Mouse (Mus musculus) adrenal gland, adult 18-20 months (tissue): ENCODE measurements around the gene Klc4. TPM values are rescaled to one million over a fixed set of nuclear protein-coding genes. Genes with fewer than 3 reads are reported as not detected.

ENCODE experiments used
- DNase-seq, 2 experiments: peaks; one replicate each; pipeline ENCODE4 v3.0.0; 2021 to 2022; ENCODE audit warnings: low spot score in 2 of 2
- long read RNA-seq, 2 experiments: library from polyadenylated mRNA; stranded (forward); transcript quantifications; one replicate each; pipeline ENCODE4 v2.0.0; 2021
- total RNA-seq, 2 experiments: library from RNA; stranded (reverse); gene quantifications; 1 replicate in 1 of 2; 2 replicates in 1 of 2; pipeline ENCODE4 v1.2.3; 2021

Gene Klc4
- 10 to 100 TPM; 35.8 to 47.6 TPM for total RNA-seq
- long read RNA-seq, experiment 1, transcript Klc4-202 (16 exons, 2,313 nt): minor isoform, 12 of 47 reads
- long read RNA-seq, experiment 1, transcript Klc4-201 (16 exons, 2,322 nt): major isoform, 16 of 47 reads
- long read RNA-seq, experiment 1, partial matches to known transcripts: 4 of 47 reads
- long read RNA-seq, experiment 1, other reads (novel, unspliced or antisense): 15 of 47 reads
- long read RNA-seq, experiment 2, transcript Klc4-201 (16 exons, 2,322 nt): minor isoform, 43 of 155 reads
- long read RNA-seq, experiment 2, transcript Klc4-202 (16 exons, 2,313 nt): major isoform, 46 of 155 reads
- long read RNA-seq, experiment 2, partial matches to known transcripts: 16 of 155 reads
- long read RNA-seq, experiment 2, other reads (novel, unspliced or antisense): 50 of 155 reads

DNA sequence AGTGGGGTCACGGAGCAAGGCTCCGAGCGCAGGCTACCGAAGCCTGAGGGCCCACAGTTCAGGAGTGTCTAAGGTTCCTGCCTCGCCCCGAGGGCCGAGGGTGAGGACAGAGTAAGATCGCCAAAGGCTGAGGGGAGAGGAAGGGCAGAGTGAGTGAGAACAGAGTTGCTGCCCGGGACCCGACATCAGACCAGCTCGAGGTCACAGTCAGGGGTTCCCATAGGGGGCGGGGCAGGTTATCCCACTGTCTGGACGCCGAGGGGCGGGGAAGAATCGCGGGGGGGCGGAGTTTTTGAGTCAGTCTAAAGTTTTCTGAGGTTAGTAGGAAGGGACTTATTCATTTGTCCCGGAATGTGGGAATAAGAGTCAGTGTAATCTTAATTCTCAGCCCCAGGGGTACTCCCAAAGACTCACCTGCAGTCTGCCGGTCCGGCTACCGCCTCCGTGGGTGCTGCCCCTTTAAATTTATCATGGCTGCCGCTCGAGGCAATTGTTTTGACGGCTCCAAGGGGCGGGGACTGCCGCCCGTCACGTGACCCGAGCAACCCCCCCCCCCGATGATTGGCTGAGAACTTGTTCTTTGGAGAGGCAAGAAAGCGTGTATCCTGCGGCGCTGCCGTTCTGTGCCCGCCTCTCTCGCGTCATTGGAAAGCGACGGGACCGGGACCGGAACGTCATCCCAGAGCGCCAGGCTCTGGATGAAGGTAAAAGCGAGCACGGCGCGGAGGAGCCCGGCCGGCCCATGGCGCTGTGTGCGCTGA, at the start of gene Klc4, which contains the start of gene Mrpl2:
Gene Klc4, minus strand, starts transcription at position 462 of the 761 bp plus-strand sequence.
Gene Mrpl2, plus strand, starts transcription at position 669 of the 761 bp plus-strand sequence.
- DNase-seq: peak; percentile 99

DNA sequence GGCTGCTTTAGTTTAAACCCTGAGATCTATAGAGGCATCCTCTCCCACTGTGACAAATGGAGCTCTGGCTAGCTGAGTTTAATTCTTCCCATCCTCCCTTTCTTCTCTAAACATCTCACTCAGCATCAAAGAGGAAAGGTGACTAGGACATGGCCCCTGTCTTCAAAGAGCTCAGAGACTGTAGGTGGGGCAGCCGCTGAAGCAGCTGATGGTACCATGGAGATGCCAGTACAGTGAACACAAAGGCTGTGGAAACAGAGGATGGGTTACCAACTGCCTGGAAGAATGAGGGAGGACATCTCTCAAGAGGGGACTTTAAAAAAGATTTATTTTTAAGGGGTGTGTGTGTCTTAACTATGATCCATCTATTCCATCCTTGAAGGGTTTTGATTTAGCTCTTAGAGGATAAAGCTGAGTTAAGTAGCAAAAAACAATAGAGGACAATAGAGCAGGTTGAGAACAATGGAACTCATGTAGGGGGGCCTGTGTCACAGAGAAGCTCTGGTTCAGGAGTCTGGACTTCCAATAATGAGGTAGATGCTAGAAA, 48.8 kb upstream of the Klc4 start:
- no peak for DNase-seq

DNA sequence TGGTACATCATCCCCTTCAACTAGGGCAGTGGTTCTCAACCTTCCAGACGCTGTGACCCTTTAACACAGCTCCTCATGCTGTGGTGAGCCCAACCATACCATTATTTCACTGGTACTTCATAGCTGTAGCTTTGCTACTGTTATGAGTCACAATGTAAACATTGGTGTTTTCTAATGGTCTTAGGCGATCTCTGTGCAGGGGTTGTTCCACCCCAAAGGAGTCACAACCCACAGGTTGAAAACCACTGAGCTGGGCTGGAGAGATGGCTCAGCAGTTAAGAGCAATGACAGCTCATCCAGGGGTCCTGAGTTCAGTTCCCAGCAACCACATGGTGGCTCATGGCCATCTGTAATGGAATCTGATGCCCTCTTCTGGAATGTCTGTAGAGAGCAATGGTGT, 45.6 kb upstream of the Klc4 start:
- DNase-seq: no peak

DNA sequence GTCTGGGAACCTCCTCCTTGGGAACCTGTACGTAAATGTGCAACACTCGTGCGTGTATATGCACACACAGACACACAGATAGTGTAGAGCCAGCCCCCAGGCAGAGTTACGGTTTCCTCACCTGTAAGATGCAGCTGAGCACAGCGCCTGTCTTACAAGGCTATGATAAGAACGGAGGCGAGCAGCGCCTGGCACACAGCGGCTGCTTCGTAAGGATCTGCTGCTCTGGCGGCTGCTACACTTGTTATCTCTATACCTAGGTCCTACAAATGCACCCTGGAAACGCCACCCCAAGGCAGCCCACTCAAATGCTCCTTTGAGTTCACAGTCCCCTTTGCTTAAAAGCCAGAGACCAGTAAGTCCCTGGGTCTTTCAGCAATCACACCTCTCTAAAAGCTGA, 44.8 kb upstream of the Klc4 start:
- DNase-seq: no peak

DNA sequence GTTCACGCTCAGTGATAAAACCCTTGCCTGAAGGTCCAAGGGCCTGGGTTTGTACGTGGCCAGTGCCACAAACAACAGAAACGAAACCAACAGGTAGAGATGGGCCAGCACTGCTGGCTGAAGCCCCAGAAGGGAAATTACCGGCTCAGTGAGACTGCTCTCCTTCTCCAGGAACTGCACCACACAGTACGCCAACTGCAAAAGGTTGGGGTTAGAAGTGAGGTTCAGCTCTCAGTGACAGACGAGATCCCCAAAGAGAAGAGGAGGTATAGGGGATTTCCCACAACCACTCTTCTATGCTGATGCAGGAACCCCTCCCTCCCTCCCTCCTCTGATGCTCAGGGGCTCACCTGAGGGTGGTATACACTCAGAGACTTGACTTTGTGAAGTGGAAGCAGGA, 40.1 kb upstream of the Klc4 start:
- DNase-seq: no peak

DNA sequence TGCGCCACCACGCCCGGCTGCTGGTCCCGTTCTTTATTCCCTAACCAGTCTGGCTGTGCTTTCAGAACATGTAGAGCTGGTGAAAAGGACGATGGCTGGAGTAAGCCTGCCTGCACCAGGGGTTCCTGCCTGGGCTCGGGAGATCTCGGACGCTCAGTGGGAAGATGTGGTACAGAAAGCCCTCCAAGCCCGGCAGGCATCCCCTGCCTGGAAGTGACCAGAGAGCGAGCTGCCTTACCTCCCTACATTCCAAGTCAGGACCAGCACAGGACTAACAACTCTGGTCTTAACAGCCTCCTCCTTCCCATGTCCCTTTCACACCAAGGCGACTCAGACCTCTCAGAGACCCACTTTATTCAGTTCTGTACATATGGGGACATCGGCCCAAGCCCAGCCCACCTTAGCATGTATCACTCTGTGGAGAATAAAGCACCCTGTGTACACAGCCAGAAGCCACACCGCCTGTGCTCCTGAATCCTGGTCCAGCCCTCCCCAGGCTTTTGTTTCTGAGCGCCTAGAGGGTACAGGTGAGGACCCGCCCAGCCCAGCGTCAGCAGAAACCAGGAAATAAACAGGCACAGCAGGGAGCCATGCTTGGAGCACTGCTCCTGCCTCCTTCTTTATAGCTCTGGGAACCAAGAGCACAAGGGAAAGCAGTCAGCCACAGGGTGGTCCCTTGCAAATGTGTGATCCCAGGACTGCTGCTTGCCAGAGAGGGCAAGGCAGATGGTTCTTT, 37.0 kb upstream of the Klc4 start:
- DNase-seq: no peak

DNA sequence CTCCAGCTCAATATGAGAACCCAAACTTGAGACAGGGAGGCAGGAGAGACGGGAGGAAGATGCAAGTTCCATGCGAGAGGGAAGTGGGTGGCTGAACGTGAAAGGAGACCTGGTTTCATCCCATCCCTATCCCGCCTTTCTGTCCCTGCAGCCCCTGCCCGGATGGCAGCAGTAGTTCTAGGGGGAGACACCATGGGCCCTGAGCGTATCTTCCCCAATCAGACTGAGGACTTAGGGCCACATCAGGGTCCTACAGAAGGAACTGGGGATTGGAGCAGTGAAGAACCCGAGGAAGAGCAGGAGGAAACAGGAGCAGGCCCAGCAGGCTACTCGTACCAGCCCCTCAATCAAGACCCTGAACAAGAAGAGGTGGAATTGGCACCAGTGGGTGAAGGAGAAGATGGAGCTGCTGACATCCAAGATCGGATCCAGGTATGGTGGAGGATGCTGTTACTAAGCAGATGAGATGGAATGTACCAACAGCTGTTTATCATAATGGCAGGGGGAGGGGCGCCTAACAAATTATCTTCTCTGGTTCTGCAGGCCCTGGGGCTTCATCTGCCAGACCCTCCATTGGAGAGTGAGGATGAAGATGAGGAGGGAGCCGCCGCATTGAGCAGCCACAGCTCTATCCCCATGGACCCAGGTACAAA, 35.8 kb upstream of the Klc4 start:
- no peak for DNase-seq

DNA sequence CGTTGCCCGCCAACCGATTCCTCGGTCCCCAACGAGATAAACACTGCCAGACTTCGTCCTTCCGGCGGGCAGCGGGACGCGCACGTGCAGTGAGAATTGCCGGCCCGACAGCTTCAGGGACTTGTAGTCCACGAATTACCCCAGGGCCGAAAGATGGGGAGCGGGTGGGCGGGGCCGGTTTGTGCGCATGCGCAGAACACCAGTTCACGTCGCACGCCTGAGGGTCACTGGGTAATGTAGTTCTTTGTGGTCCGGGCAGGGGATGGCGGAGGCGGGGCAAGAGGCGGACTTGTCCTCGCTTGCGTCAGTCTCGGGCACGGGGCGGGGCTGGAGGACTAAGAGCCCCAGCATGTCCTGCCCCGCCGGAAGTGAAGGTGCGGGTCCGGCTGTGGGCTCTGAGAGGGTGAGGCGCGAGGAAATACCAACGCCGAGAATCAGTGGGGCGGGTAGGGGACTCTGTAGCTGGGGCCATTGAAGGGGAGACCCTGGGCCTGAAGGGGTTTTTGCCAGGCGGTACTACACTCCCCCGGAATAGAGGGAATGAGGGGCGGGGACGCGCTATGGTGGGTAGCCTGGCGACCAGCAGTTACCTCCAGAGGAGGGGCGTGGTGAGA, 35.0 kb upstream of the Klc4 start, which contains the start of gene Klhdc3:
Gene Klhdc3, minus strand, starts transcription at position 155 of the 614 bp plus-strand sequence.
- DNase-seq: peak; percentile 93 to 94

DNA sequence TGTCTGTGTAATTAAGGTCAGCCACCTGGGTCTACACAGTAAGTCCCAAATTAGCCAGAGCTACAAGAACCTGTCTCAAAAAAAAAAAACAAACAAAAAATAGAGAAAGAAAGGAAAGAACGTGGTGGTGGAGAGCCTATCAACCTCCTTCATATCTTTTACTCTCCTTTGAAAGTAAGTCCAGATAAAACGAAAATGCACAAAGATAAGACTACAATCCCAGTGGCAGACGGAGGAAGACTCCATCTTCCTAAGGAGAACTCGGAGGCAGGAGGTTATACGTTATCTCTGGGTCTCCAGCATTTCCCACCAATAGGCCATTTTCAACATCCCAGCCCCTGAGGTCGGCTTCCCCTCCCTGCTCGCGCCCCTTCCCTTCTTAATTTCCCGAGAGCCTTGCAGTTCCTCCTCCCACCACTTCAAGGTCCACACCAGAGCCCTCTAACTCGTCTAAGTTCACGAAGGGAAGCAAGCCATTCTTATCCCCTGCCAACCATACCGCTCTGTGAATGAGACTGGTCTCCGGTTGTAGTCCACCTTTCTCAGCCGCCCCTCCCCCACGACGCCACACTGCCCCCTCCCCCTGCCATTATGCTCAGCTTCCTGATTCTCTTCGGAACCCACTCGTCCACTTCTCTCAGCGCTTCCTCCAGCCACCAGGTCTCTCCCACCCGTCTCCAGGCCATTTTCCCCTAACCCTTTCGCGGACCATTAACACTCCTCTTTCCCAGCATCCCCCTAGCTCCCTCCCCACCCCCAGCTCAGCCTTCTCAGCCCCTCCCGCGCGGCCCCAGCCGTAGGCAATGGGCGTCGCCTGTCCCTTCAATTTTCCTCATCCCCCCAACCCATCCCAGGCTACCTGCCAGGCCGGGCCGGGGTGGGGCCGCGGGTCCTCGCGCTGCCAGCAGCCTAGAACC, 34.3 kb upstream of the Klc4 start:
- DNase-seq: peak; percentile 26 to 48

DNA sequence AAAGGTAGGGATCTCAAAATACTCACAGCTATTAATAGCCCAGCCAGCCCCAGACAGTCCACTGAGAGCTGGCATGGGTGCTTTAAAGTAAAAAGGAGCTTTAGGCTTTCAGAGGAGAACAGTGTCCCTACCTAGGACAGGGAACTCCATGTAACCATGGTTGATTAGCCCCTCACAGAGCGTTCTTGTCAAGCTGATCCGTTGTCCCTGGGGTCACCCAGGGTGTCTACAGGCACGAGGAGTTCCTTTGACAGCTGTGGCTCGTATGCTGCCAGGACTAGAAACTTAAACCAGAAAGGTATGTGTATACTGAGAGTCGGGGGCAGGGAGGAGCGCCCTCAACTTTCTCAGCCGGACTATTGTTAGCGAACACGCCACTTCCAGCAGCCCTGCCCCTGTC, 33.1 kb upstream of the Klc4 start:
- DNase-seq: no peak

DNA sequence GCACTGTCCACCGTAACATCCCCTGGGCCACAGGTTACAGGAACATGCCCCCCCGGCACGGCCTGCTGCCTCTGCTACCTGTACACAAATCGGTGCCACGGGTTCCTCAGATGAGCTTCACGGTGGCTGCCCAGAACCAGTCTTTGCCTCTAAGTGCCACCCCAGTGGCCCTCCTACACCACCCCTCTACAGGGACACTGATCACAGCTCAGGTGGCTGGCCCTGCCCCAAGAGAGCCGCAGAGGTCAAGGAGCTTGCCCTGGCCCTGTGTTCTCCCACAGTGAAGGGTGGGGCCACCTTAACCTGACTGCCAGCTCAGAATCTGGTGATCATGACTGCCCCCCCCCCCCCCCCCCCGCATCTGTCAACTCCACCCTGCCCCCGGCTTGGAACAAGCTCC, 32.6 kb upstream of the Klc4 start, which contains the start of gene Mea1:
Gene Mea1, plus strand, starts transcription at position 378 of the 400 bp plus-strand sequence.
- DNase-seq: no peak

DNA sequence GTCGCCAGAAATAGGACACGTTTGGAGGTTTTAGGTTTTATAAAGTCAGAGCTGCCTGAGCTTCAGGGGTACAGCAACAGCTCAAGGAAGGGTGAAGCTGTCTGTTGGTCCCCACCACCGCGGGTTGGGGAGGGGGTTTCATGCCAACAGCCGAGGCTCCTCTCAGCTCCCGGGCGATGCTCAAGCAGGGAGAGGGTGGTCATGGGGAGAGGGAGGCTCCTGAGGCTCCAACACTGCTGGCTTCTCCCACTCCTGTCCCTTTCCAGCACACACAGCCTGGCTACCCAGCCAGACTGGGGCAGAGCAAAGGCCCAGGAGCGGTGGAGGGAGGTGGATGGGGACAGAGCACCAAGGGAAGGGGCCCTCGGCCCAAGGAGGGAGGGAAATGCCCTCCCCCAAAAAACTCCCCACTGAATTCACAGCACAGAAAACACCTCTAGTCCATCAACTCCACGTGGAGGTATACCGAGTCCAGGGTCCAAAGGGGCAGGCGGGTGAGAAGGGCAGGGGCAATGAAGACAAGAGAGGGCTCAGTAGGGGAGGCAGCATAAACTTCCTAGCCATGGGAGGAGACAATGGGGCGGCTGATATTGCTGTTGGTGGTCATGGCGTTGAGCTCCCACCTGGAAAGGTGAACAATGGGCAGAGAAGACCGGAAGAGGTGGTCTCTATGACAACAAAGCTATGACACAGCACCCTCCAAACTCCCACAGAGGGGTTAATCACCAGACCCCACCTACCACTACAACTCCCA, 28.9 kb upstream of the Klc4 start:
- peak in 1 of 2 experiments; percentile 17 for DNase-seq

DNA sequence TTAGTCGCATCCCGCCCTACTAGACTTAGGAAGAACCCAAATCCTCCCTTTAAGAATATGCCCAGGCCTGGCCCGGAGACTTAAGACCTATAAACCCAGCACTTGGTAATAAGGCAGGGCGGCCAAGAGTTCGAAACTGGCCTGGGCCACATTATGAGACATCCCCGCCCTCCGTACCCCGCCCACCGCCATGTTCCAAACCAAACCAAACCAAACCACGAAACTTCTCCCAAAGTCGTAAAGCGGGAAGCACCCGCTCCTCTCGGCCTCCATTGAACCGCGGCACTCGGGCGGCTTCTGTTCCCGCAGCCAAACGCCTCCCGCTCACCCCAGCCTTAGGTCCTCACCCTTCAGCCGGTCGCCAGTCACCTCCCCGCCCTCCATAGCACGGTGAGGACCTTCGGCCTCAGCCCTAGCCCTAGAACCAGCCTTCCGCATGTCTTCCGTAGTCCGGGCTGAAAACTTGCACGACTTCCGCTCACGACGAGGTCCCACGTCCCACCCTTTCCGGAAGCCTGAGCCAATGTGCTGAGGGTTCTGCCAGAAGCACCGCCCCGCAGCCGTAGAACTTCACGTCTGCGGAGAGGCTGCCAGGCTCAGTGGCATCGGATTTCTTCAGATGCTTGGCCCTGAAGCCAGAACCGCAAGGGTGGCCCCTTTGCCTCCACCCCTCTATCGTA, 28.2 kb upstream of the Klc4 start, which contains the start of gene Rrp36:
Gene Rrp36, minus strand, starts transcription at position 503 of the 680 bp plus-strand sequence.
- peak; percentile 79 to 83 for DNase-seq

DNA sequence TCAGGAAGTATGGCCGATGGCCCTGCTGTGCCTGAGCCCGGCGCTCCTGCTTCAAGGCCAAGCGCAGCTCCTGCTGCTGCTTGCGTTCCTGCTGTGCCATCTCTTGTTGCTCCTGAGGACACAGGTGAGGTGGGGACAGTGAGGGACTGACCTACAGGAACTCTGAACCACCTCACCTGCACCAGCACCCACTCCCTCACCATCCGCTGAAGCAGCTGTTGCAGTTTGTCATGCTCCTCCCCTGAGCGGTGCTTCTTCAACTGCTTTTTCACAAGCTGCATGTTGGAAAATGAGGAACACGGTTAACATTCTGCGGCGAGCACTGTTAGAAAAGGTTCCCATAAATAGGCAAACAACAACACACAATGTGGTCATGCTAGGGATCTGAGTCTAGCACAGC, 24.1 kb upstream of the Klc4 start:
- DNase-seq: no peak

DNA sequence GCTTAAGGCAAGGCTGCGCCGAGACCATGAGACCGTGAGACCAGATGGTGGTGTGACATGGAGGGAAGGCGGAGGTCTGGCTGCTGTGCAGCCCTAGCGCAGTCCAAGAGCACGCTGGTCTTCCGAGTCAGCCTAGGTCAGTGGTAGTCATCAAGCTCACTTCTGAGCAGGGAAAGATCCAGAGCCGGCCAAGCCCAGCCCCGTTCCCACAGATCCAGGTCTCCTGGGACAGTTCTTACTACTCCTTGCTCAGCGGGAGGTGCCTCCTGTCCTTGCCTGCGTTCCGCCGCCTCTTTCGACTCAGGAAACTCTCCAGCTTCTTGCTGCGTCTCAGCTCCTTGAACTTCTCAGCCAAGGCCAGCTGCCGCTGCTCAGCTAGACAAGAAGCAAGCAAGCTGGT, 21.9 kb upstream of the Klc4 start:
- no peak for DNase-seq

DNA sequence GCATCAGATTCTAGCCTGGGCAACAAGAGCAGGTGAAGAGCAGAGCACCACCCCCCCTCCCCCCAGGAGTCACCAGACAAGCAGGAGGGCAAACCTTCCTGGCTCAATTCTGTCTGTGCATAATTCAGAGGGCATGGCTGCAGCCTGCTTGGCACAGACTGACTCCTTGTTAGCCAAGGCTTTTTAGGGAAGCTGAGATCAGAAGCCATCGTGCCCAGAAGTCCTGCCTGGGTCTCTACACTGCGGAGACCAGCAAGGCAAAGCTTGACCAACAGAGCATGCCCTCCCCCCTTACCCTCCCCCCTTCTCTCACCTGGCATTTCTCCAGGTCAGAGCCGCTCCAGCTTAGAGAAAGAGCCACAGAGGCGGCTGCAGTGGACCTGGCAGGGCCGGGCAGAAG, 16.9 kb upstream of the Klc4 start:
- DNase-seq: no peak

DNA sequence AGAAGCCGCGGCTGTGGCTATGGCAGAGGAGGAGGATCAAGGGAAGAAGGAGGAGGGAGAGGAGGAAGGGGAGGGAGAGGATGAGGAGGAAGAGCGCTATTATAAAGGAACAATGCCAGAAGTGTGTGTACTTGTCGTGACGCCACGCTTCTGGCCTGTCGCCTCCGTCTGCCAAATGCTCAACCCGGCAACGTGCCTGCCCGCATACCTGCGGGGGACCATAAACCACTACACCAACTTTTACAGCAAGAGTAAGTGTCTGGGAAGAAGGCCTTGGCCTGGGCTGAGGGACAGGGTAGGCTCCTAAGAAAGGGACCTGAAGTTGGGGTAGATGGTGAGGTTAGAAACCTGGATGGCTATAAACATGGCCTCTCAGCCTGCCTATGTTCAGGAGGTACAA, 16.2 kb upstream of the Klc4 start:
- no peak for DNase-seq

DNA sequence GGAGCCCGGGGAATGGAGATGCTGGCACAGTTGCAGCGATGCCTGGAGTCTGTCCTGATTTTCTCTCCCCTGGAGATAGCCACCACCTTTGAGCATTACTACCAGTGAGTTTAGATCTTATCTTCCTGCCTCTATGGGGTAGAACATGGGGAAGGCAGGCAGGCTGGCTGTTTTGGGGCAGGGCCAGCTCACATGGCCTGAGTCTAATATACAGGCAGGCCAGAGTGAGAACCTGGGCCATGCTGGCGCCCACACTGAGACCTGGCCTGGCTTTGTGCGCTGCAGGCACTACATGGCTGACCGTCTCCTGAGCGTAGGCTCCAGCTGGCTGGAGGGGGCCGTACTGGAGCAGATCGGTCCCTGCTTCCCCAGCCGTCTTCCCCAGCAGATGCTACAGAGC, 15.5 kb upstream of the Klc4 start:
- DNase-seq: no peak
